Mouse (Mus musculus) gonadal fat pad, adult 2 months (tissue): ENCODE data around the gene Src. TPM values are rescaled to one million over a fixed set of nuclear protein-coding genes. Genes with fewer than 3 reads are reported as not detected.

Experiments
- DNase-seq: peaks from one replicate; pipeline ENCODE4 v3.0.0-alpha.2; 2012; ENCODE audit warnings: low read depth
- polyA plus RNA-seq: library from polyadenylated mRNA; depleted of rRNA; stranded (reverse); fragments of >200 nt; gene quantifications from 2 replicates; pipeline ENCODE4 v1.2.3, GENCODE M21; 2012

Gene Src
- polyA plus RNA-seq, 1 experiment: 35.4 TPM

DNA sequence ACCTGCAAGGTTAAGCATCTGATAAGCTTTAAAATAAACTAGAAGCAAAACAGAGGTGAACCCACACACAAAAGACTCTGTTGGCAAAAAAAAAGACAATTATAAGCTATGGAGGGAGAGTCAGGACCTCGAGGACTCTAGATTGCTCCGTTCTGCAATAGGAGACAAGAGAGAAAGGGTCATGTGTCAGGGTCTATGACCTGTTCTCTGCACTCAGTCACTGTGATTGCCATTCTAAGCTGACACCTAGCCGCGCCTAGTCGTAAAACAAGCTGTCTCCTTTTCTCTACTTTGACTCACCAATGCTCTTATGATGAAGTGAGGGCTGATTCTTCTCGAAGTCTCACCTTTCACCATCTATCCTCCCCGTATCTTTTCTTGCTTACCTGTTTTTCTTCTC lies 5.7 kb upstream of the Src start:
- no peak for DNase-seq

GRCm38 (mm10) chr2:157417229-157417628 lies 1.0 kb upstream of the Src start:
- no peak for DNase-seq

- DNase-seq: no peak
Observed at GRCm38 (mm10) chr2:157418609-157419071, 396 bp downstream of the Src start.

DNA sequence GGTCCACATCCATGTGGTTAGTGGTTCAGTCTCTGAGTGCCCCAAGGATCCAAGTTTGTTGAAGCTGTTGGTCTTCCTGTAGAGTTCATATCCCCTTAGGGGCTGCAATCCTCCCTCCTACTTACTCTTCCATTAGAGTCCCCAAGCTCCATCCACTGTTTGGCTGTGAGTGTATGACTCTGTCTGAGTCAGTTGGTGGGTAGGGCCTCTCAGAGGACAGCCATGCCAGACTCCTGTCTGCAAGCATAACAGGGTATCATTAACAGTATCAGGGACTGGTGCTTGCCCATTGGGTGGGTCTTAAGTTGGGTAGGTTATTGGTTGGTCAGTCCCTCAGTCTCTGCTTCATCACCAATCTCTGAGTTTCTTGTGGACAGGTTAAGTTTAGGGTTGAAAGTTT lies 1.3 kb downstream of the Src start:
- DNase-seq: no peak

- DNase-seq: no peak
Observed at GRCm38 (mm10) chr2:157420404-157420803, 2.2 kb downstream of the Src start.

GRCm38 (mm10) chr2:157422062-157422655 lies 3.9 kb downstream of the Src start:
- no peak for DNase-seq

DNA sequence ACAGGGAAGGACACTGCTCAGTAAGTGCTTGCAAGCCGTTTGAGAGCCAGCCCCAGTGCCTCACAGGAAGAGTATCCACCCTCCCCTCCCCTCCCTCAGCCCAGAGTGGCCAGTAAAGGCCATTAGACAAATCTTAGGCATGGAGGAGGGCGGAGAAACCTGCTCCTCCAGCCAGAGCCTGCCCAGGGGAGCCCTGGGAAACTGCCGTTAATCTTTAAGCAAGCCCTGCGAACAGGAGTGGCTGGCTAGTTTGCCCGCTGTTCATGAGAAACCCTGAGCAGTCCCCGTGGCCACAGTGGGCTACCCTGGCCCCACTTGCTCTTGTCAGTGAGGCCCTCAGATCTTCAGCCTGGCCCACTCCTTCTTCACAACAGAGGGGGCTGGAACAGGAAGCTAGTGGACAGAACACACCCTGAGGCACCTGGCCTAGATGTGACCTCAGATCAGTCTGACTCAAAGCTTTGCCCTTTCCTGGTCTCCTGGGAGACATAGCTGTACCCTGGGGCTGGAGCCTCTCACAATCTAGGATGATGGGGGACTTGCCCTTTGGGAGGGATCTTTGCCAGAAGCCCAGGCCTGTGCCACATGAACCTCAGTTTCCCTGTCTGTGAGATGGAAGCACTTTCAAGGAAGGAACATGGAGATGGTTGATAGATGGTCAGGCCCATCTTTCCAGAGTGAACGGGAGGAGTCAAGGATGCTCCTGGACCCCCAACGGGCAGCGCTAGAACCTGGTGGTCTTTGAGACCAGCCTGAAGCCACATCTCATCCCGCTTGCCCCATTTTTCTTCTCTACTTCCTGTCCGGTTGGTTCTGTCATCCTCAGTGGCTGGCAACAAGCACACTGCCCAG lies 4.8 kb downstream of the Src start:
- no peak for DNase-seq

DNA sequence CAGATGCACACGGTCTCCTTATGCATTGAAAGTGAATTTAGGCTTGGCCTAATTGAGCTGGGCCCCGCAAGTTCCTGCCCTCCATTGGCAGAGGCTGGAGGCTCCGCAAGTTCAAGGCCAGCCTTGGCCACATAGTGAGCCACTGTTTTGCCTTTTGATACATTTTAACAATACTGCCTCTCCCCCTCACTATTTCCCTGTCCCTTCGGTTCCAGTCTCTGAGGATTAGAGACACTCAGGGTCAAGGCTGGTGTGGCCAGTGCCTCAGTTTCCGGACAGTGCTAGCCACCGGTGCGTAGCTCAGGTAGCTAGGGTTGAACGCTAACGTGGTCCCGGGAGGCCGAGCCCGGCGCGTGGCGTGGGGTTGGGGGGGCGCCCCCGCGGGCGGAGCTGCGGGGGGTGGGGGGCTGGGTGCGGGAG lies 5.5 kb downstream of the Src start:
- no peak for DNase-seq

DNA sequence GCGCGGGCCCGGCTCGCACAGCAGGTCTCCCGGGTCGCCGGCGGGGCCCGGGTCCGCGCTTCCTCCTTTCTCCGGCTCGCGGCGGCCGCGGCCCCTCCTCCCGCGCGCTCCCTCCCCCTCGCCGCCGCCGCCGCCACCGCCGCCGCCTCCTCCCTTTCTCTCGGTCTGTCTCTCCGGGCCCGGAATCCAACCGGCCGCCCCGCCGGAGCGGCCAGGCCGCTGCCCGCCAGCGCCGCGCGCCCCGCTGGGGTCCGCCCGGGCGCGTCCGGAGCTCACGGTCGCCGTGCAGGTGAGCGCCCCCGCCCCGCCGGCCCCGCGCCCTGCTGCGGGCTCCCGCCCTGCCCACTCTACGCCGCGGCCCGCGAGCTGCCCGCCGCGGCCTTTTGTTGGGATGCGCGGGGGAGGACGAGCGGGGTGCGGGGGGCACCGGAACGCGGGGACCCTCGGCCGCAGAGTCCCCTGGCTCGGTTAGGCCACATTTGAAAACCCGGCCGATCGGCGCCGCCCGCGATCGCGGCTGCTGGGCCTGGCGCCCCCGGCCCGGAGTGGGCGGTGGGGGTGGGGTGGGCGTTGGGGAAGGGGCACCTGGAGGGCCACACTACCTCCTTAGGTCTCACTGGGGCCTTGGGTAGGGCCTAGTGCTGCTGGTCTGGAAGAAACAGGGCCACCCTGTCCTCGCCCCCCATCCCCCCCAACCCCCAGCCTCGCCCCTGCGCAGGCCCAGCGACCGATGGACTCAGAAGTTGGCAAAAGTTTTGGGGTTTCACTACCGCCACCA lies 6.1 kb downstream of the Src start:
- no peak for DNase-seq

- no peak for DNase-seq
Observed at GRCm38 (mm10) chr2:157424904-157425642, 6.8 kb downstream of the Src start.

DNA sequence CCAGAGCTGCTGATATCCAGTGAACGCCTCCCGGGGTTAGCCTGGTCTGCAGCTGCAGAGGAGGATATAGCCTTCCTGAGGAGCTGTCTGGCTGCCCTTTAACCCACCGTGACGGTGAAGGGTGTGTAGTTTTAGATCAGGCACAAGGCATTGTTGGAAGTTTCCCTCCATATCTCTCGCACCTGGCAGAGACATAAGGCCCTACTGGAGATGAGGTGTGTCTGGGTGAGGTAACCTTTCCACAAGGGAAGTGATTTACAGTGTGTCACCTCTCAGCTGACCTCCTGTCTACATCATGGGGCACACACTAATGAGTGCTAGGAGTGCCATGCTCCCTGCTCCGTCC lies 7.4 kb downstream of the Src start:
- no peak for DNase-seq

DNA sequence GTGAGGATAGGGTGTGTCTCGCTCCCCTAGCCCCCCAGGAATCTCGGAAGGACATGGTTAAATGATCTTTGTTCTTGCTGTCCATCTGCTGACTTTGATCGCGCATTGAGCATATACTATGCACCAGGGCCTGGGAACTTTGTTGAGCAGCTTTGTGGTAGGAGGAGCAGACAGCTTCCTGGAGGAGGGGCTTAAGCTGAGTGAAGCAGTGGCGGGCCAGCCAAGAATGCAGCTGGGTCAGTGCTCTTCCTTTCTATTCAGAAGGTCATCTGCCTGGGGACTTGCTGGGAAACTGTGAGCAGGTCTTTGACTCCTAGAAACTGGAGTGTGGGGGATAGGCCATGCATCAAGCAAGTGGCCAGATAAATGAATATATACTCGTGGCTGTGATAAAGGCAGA lies 7.9 kb downstream of the Src start:
- no peak for DNase-seq

DNA sequence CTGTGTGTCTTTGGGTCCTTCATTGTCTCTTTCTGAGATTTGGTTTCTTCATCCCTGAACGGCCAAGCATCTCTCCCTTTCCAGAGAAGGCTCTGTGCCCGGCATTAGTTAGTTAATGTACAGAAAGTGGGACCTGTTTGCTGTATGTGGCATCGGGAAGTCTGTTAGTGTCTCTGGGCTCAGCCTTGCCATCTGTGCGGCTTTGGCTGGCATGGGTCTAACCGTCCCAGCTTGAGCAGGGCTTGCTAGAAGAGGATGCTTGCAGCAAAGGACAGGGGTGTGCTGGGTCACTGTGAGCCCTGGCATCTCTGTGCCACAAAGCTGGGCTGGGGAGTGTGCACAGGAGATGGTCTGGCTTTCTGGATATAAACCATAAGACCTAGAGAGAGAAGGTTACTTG lies 8.9 kb downstream of the Src start:
- no peak for DNase-seq

- DNase-seq: no peak
Observed at GRCm38 (mm10) chr2:157428351-157429139, 10.3 kb downstream of the Src start.

DNA sequence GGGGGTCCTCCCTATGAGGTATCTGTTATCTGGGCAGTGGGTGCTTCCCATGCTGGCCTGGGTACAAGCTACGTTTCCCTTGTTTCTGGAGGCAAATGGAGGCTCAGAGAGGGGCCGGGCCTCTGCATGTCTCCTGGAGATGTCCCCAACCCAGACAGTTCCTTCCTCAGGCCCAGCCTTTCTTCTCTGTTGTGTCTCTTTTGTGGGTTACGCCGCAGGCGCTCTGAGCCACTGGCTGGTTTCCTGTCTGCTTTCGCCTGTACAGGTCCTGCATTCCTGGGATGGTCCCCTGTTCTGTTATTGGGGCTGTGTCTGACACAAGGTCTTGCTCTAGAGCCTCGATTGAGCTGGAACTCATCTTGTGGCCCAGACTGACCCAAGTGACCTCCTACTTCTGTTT lies 11.5 kb downstream of the Src start:
- no peak for DNase-seq

DNA sequence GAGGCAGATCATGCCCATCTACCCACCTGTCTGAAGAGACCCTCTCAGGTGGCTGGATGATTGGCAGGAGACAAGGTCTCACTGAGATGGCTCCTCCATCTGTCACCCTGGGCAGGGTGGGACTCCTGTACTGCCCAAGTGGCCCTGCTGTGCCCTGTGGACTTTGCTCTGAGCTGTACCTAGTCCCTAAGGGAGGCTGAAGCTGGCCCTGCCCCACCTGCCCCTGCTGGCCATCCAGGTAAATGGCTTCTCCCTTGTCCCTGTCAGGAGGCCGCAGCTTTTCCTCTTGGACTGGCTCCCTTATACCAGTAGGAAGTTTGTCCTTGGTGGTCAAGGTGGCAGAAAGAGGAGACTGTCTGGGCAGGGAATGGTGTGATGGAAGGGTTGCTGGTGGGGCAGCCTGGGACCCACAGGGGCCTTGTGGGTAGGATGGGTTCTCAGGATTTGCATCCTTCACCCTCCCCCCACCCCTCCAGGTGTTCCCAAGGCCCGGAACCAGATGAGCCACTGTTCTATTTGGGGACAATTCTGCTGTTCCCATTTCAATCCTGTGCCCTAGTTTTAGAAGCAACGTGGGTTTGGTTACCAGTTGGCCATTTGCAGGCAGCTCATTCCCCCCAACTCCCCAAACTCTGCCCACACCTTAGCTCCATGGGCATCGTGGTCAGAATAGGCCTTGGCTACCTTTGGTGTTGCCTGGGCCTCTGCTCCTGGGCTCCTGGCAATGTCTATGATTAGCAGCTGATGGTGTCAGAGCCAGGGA lies 12.6 kb downstream of the Src start:
- no peak for DNase-seq

DNA sequence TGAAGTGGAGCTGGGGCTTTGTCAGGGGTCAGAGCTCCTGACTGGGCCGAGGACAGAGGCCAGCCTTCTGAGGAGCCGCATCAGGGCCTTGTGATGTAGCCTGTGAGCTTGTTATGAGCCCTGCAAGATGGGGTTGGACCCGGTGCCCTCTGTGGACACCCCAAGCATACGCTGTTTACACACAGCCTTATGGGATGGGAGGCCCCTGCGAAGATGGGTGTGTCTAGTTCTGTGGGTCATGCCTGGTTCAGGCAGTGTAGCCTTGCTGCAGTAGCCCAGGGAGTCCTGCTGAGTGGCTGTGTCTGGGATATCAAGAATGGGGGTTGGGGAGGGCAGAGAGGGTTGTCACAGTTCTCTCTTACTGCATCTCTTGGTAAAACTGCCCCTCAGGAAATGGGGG lies 13.7 kb downstream of the Src start:
- DNase-seq: no peak

- no peak for DNase-seq
Observed at GRCm38 (mm10) chr2:157432476-157432875, 14.2 kb downstream of the Src start.

DNA sequence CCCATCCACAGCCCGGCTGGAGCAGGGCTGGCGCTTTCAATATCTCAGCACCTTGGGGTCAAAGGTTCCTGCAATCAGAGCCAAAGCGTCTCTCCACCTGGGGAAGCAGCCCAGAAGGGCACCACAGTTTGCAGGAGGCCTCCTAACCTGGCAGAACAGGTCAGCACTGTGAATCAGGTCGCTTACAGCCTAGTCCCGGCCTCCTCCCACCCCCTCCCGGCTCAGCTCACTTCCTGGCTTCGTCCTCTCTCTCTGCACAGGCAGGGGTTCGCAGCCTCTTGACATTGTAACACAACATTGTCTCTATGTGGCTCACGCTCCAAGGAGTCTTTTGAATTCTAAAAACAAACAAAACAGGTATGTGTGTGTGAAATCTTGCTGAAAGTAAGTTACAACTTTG lies 15.8 kb downstream of the Src start:
- no peak for DNase-seq

DNA sequence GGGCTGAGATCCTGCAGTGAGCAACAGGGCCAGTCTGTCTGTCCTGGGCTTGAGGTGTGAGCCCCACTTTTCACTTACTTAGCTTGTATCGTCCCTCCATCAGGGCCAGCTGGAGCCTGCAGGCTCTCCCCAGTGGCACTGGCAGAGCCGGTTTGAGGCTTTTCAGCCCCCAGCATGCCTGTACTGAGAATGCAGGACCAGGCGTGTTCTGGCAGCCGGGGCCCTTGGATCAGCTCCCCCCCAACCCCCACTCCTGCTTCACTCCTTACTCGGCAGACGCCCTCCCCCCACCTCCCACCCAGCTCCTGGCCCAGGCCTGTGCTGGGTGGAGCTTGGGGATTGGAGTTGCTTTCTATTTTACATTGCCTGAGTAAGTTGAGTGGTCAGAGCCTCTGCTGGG lies 16.3 kb downstream of the Src start:
- no peak for DNase-seq

DNA sequence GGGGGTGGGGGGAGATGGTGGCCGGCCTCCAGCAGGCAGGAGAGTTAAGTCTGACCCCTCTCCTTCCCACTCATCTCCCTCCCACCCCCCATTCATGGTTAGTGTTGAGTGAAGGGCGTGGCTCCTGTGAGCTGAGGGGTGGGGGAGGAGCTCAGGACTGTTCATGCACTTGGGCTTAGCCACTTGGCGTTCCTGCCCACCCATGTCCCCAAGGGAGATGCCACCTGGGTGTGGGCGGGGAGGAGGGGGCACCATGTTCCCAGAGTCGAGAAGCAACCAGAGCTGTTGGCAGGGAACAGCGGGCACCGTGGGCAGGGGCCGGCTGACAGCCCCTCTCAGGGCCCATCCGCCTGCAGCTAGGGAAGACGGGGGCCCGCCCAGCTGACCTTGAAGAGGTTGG lies 18.3 kb downstream of the Src start:
- DNase-seq: no peak
